In the genomic region with DNA sequence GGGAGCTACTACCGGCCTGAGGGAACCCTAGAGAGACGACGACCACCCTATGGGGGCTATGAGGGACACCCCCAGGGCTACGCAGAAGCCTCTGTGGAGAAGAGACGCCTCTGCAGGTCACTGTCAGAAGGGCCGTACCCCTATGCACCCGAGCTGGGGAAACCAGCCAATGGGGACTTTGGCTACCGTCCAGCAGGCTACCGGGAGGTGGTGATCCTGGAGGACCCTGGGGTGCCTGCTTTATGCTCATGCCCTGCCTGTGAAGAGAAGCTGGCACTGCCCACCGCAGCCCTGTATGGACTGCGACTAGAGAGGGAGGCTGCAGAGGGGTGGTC, we compare ENCODE assay signal across 22 mouse cellular contexts. TPM values are rescaled to one million over a fixed set of nuclear protein-coding genes. Genes with fewer than 3 reads are reported as not detected.
DNase-seq lines count a peak whose midpoint lies in the region; ATAC-seq and TF ChIP-seq lines count a peak whose summit lies in the region.
"Had no signal": no experiment of that assay in that cellular context is flagged by ENCODE, and none has a peak within 500 bp of the region (broad histone marks: within the 10 kb centered on the region; RNA-seq: fewer than 3 reads in every experiment).

No protein-coding gene starts in this region.

- no peak overlapping the region for H3K4me3 ChIP-seq in heart, embryonic 11.5 days (ENCODE audit: low read depth, low read length)
- peak overlapping the region; percentile 5; the same call in 1 of the 2 replicates for H3K4me3 ChIP-seq in G1E (ENCODE audit: low read depth, low read length)
- H3K4me3 ChIP-seq: embryonic facial prominence, embryonic 13.5 days; forebrain, embryonic 15.5 days; heart, embryonic 12.5 days had no signal

- peaks cover 34% of the 10 kb centered on the region for H3K36me3 ChIP-seq in heart, embryonic 11.5 days (ENCODE audit: control insufficient read depth, insufficient read depth, low read length)
- H3K36me3 ChIP-seq in G1E (replicated peaks) = peaks cover 15% of the 10 kb centered on the region

- peak overlapping the region; percentile 39; the same call in 1 of the 2 replicates for H3K9ac ChIP-seq in heart, embryonic 11.5 days (ENCODE audit: low read depth, low read length)
- H3K9ac ChIP-seq: embryonic facial prominence, embryonic 13.5 days; forebrain, embryonic 15.5 days; heart, embryonic 12.5 days had no signal

- DNase-seq in cerebellum, postnatal 10 days = peak; percentile 60 to 68
- DNase-seq in heart, adult 11 months = no peak
- peak; percentile 29 for DNase-seq in lung, postnatal 10 days
- no peak for DNase-seq in lung, postnatal 14 days
- DNase-seq in G1E (ENCODE audit: low spot score) = no peak
- DNase-seq: adrenal gland, postnatal 36 days; B cell, adult 2 months; liver; right cerebral cortex, postnatal 4 days had no signal

- no peak overlapping the region for H3K4me2 ChIP-seq in heart, embryonic 11.5 days
- H3K4me2 ChIP-seq: embryonic facial prominence, embryonic 13.5 days; forebrain, embryonic 15.5 days; heart, embryonic 12.5 days had no signal

- ATAC-seq in cerebellum, adult (ENCODE audit: insufficient number of reproducible peaks, low FRiP score, low TSS enrichment) = no peak
- no peak for ATAC-seq in heart, embryonic 11.5 days (replicated peaks; ENCODE audit: insufficient number of reproducible peaks, low FRiP score, low TSS enrichment)
- ATAC-seq in G1E (ENCODE audit: extremely low read depth, insufficient number of reproducible peaks, low FRiP score, poor library complexity, severe bottlenecking) = no peak
- ATAC-seq: forebrain, embryonic 15.5 days; hindbrain, embryonic 16.5 days; intestine, embryonic 16.5 days; lung, postnatal 0 days; midbrain, embryonic 16.5 days had no signal

- TF ChIP-seq CTCF in G1E (IDR thresholded peaks at IDR 0.05; ENCODE audit: low read depth, low read length) = no peak

- 80% methylated on average over 11 of the region's 11 CpGs for WGBS in heart, embryonic 11.5 days (ENCODE audit: insufficient replicate concordance)

- no peaks in the 10 kb centered on the region for H3K9me3 ChIP-seq in heart, embryonic 11.5 days (replicated peaks; ENCODE audit: control insufficient read depth, low read length)
- no peaks in the 10 kb centered on the region for H3K9me3 ChIP-seq in G1E (replicated peaks)
- H3K9me3 ChIP-seq: embryonic facial prominence, embryonic 13.5 days; forebrain, embryonic 15.5 days; heart, embryonic 12.5 days had no signal

- no peaks in the 10 kb centered on the region for H3K27me3 ChIP-seq in heart, embryonic 11.5 days (ENCODE audit: control insufficient read depth, insufficient read depth, low read length)
- H3K27me3 ChIP-seq in G1E (ENCODE audit: insufficient read depth, low read length) = peaks cover 47% of the 10 kb centered on the region

- H3K27ac ChIP-seq in heart, embryonic 11.5 days (ENCODE audit: low read depth, low read length) = no peak overlapping the region
- H3K27ac ChIP-seq: embryonic facial prominence, embryonic 13.5 days; forebrain, embryonic 15.5 days; kidney, postnatal 0 days had no signal

- peaks cover 23% of the 10 kb centered on the region for H3K4me1 ChIP-seq in heart, embryonic 11.5 days (ENCODE audit: control insufficient read depth, insufficient read depth, low read length)
- H3K4me1 ChIP-seq in G1E (ENCODE audit: insufficient read depth, low read depth, low read length) = peaks cover 48% of the 10 kb centered on the region

RNA-seq across cellular contexts. Expression of a gene that starts 11.2 kb away (rescaled TPM):
- polyA plus RNA-seq in heart, embryonic 11.5 days (2014; fragmentation: Nextera tagmentation; extraction: Ambion mirVana) = 25.0 and 25.4 TPM in 2 replicates
- 3.8 TPM in 1 of 2 replicates, not detected in the other for total RNA-seq in G1E (2014; fragmentation: Nextera tagmentation)
- total RNA-seq in G1E (2017) = 0.41 and 2.3 TPM in 2 replicates
- 0.55 and 0.63 TPM in 2 replicates for polyA plus RNA-seq in G1E (2012)
- total RNA-seq: megakaryocyte-erythroid progenitor cell, adult 5-6 weeks had no signal

RNA-seq across cellular contexts. Expression of a gene that starts 24.6 kb away (rescaled TPM):
- polyA plus RNA-seq in heart, embryonic 11.5 days (2014; fragmentation: Nextera tagmentation; extraction: Ambion mirVana) = 11.1 and 14.6 TPM in 2 replicates
- total RNA-seq in G1E (2014; fragmentation: Nextera tagmentation) (5.3 and 7.1 TPM in 2 replicates), G1E (2017) (12.1 and 12.3 TPM in 2 replicates)
- 12.7 and 14.9 TPM in 2 replicates for polyA plus RNA-seq in G1E (2012)

RNA-seq across cellular contexts. Expression of a gene that starts 32.7 kb away (rescaled TPM):
- 0.70 and 1.1 TPM in 2 replicates for polyA plus RNA-seq in heart, embryonic 11.5 days (2014; fragmentation: Nextera tagmentation; extraction: Ambion mirVana)
- total RNA-seq in G1E (2014; fragmentation: Nextera tagmentation) = 0.68 TPM in 1 of 2 replicates, not detected in the other
- 1.3 and 1.9 TPM in 2 replicates for total RNA-seq in G1E (2017)
- polyA plus RNA-seq in G1E (2012) = 0.21 and 0.30 TPM in 2 replicates
- total RNA-seq: megakaryocyte-erythroid progenitor cell, adult 5-6 weeks had no signal

RNA-seq across cellular contexts. Expression of a gene that starts 37.9 kb away (rescaled TPM):
- polyA plus RNA-seq in heart, embryonic 11.5 days (2014; fragmentation: Nextera tagmentation; extraction: Ambion mirVana) = 71.6 and 83.5 TPM in 2 replicates
- 196 and 223 TPM in 2 replicates for total RNA-seq in G1E (2014; fragmentation: Nextera tagmentation)
- 409 and 435 TPM in 2 replicates for total RNA-seq in G1E (2017)
- 353 and 439 TPM in 2 replicates for polyA plus RNA-seq in G1E (2012)

RNA-seq across cellular contexts. Expression of a gene that starts 38.9 kb away (rescaled TPM):
- polyA plus RNA-seq in heart, embryonic 11.5 days (2014; fragmentation: Nextera tagmentation; extraction: Ambion mirVana) = 0.76 and 2.3 TPM in 2 replicates
- total RNA-seq in G1E (2014; fragmentation: Nextera tagmentation) (7.4 and 8.1 TPM in 2 replicates), G1E (2017) (3.1 and 3.3 TPM in 2 replicates)
- 0.64 and 1.1 TPM in 2 replicates for polyA plus RNA-seq in G1E (2012)
- total RNA-seq: layer of hippocampus, postnatal 25 days; left cerebral cortex, postnatal 14 days had no signal
- polyA plus RNA-seq: embryonic facial prominence, embryonic 13.5 days; forebrain, embryonic 15.5 days; hindbrain, embryonic 16.5 days had no signal

Comparison
In these comparisons a context has a peak if more than half of its experiments do, and no peak if none do; other contexts are left out.
1. DNase-seq: peak in cerebellum, postnatal 10 days (2 of 2) and lung, postnatal 10 days (single experiment); none in heart, adult 11 months (single experiment), lung, postnatal 14 days (single experiment) and G1E (single experiment).
2. RNA of a gene that starts 11.2 kb away (polyA plus RNA-seq): 25.0 to 25.4 TPM in heart, embryonic 11.5 days; 0.55 to 0.63 TPM in G1E; every median in the first group is over 10 times any median in the second.